Comparison of ENCODE assay signal across 8 mouse cellular contexts in genomic region chr8:126474299-126475187, GRCm38 (mm10). TPM values are rescaled to one million over a fixed set of nuclear protein-coding genes. Genes with fewer than 3 reads are reported as not detected.
DNase-seq lines count a peak whose midpoint lies in the region; ATAC-seq and TF ChIP-seq lines count a peak whose summit lies in the region.

Tarbp1 (minus strand) TSS chr8:126475065.

- intact Hi-C loops in heart, postnatal 14 days (cut with DNase I): no loop called here

- no peak for TF ChIP-seq EP300 in ES-Bruce4 (IDR thresholded peaks at IDR 0.05; ENCODE audit: insufficient read depth, low read depth, low read length)
- TF ChIP-seq EP300 in stomach, postnatal 0 days (optimal IDR thresholded peaks at IDR 0.05): no peak

- H3K4me3 ChIP-seq in ES-Bruce4 (ENCODE audit: low read depth, low read length): peak within 1 kb of the TSS; percentile 84
- peak within 1 kb of the TSS; percentile 98 for H3K4me3 ChIP-seq in forebrain, embryonic 15.5 days
- peak within 1 kb of the TSS; percentile 76 for H3K4me3 ChIP-seq in liver, embryonic 16.5 days (ENCODE audit: low read depth, low read length)
- H3K4me3 ChIP-seq in neural tube, embryonic 12.5 days: peak within 1 kb of the TSS; percentile 76
- H3K4me3 ChIP-seq in stomach, postnatal 0 days (ENCODE audit: low read depth, low read length): peak within 1 kb of the TSS; percentile 83

- no peaks in the 10 kb centered on the region for H3K9me3 ChIP-seq in ES-Bruce4 (replicated peaks; ENCODE audit: control insufficient read depth, insufficient read depth, low read length, poor library complexity, severe bottlenecking)
- no peaks in the 10 kb centered on the region for H3K9me3 ChIP-seq in forebrain, embryonic 15.5 days
- H3K9me3 ChIP-seq in liver, embryonic 16.5 days (replicated peaks; ENCODE audit: control insufficient read depth, low read length): no peaks in the 10 kb centered on the region
- no peaks in the 10 kb centered on the region for H3K9me3 ChIP-seq in neural tube, embryonic 12.5 days
- no peaks in the 10 kb centered on the region for H3K9me3 ChIP-seq in stomach, postnatal 0 days (ENCODE audit: control insufficient read depth, low read length)

- peak; percentile 24 for TF ChIP-seq POLR2A in ES-Bruce4 (IDR thresholded peaks at IDR 0.05; ENCODE audit: insufficient read depth, low read length)

- no peak for TF ChIP-seq CTCF in ES-Bruce4 (IDR thresholded peaks at IDR 0.05; ENCODE audit: low read depth, low read length)
- no peak for TF ChIP-seq CTCF in stomach, postnatal 0 days (IDR thresholded peaks at IDR 0.05; ENCODE audit: low read depth)

- under 1% methylated on average over 119 of the region's 124 CpGs for WGBS in forebrain, embryonic 15.5 days
- under 1% methylated on average over 124 of the region's 124 CpGs for WGBS in large intestine, adult 2 months
- WGBS in liver, embryonic 16.5 days (ENCODE audit: insufficient replicate concordance): under 1% methylated on average over 123 of the region's 124 CpGs
- WGBS in neural tube, embryonic 12.5 days: under 1% methylated on average over 124 of the region's 124 CpGs
- under 1% methylated on average over 117 of the region's 124 CpGs for WGBS in stomach, postnatal 0 days

- H3K4me2 ChIP-seq in forebrain, embryonic 15.5 days (replicated peaks): peak within 1 kb of the TSS; percentile 80
- peak within 1 kb of the TSS; percentile 80 for H3K4me2 ChIP-seq in liver, embryonic 16.5 days (ENCODE audit: low read depth, low read length)
- H3K4me2 ChIP-seq in neural tube, embryonic 12.5 days (replicated peaks): peak within 1 kb of the TSS; percentile 93
- peak within 1 kb of the TSS; percentile 84 for H3K4me2 ChIP-seq in stomach, postnatal 0 days (replicated peaks; ENCODE audit: low read depth)

- peak; percentile 96 for ATAC-seq in forebrain, embryonic 15.5 days (replicated peaks)
- peak; percentile 85 for ATAC-seq in liver, embryonic 16.5 days (ENCODE audit: low read depth)
- ATAC-seq in neural tube, embryonic 12.5 days (ENCODE audit: low FRiP score, low read depth): peak; percentile 93
- ATAC-seq in stomach, postnatal 0 days (ENCODE audit: low FRiP score, low TSS enrichment): peak; percentile 89

- H3K27ac ChIP-seq in ES-Bruce4 (ENCODE audit: insufficient read depth, low read length): no peak within 1 kb of the TSS
- peak within 1 kb of the TSS; percentile 97 for H3K27ac ChIP-seq in forebrain, embryonic 15.5 days (replicated peaks)
- peak within 1 kb of the TSS; percentile 44 for H3K27ac ChIP-seq in liver, embryonic 16.5 days (ENCODE audit: low read length)
- H3K27ac ChIP-seq in neural tube, embryonic 12.5 days: peak within 1 kb of the TSS; percentile 57
- peak within 1 kb of the TSS; percentile 86 for H3K27ac ChIP-seq in stomach, postnatal 0 days (replicated peaks)

- peaks cover 11% of the 10 kb centered on the region for H3K36me3 ChIP-seq in ES-Bruce4 (ENCODE audit: control insufficient read depth, insufficient read depth, low read length, poor library complexity, severe bottlenecking)
- H3K36me3 ChIP-seq in forebrain, embryonic 15.5 days: 0 out of 2 replicates have a peak, but pooled peaks cover 7% of the 10 kb centered on the region
- H3K36me3 ChIP-seq in liver, embryonic 16.5 days (ENCODE audit: control insufficient read depth, insufficient read depth): no peaks in the 10 kb centered on the region
- 0 out of 2 replicates have a peak, but pooled peaks cover 5% of the 10 kb centered on the region for H3K36me3 ChIP-seq in neural tube, embryonic 12.5 days
- H3K36me3 ChIP-seq in stomach, postnatal 0 days (ENCODE audit: control insufficient read depth, insufficient read depth, low read length): no peaks in the 10 kb centered on the region

- peak; percentile 95 for DNase-seq in cerebellum, adult 11 months
- peak; percentile 95 to 96 for DNase-seq in heart, postnatal 14 days
- peak; percentile 39 for DNase-seq in large intestine, adult 2 months (ENCODE audit: low read depth, low spot score)
- peak; percentile 90 for DNase-seq in stomach, postnatal 0 days (ENCODE audit: low spot score)

- peak within 1 kb of the TSS; percentile 78 for H3K9ac ChIP-seq in ES-Bruce4 (ENCODE audit: low read depth, poor library complexity, severe bottlenecking)
- peak within 1 kb of the TSS; percentile 84 for H3K9ac ChIP-seq in forebrain, embryonic 15.5 days (replicated peaks)
- peak within 1 kb of the TSS; percentile 71 for H3K9ac ChIP-seq in liver, embryonic 16.5 days (ENCODE audit: low read depth, low read length)
- H3K9ac ChIP-seq in neural tube, embryonic 12.5 days: peak within 1 kb of the TSS; percentile 67
- peak within 1 kb of the TSS; percentile 78 for H3K9ac ChIP-seq in stomach, postnatal 0 days (ENCODE audit: low read length)

- H3K4me1 ChIP-seq in ES-Bruce4 (ENCODE audit: control insufficient read depth, insufficient read depth, low read length): no peaks in the 10 kb centered on the region
- peaks cover 22% of the 10 kb centered on the region for H3K4me1 ChIP-seq in forebrain, embryonic 15.5 days
- peaks cover 10% of the 10 kb centered on the region for H3K4me1 ChIP-seq in liver, embryonic 16.5 days (ENCODE audit: control insufficient read depth, low read depth, low read length)
- peaks cover 13% of the 10 kb centered on the region for H3K4me1 ChIP-seq in neural tube, embryonic 12.5 days
- H3K4me1 ChIP-seq in stomach, postnatal 0 days (replicated peaks; ENCODE audit: control insufficient read depth, insufficient read depth): 0 out of 2 replicates have a peak, but pooled peaks cover 3% of the 10 kb centered on the region

- H3K27me3 ChIP-seq in ES-Bruce4 (ENCODE audit: control insufficient read depth, insufficient read depth, low read length, poor library complexity, severe bottlenecking): no peaks in the 10 kb centered on the region
- H3K27me3 ChIP-seq in forebrain, embryonic 15.5 days: no peaks in the 10 kb centered on the region
- peaks cover 3% of the 10 kb centered on the region for H3K27me3 ChIP-seq in liver, embryonic 16.5 days (ENCODE audit: control insufficient read depth, insufficient read depth, low read depth, low read length)
- H3K27me3 ChIP-seq in neural tube, embryonic 12.5 days (replicated peaks): no peaks in the 10 kb centered on the region
- H3K27me3 ChIP-seq in stomach, postnatal 0 days (ENCODE audit: control insufficient read depth, insufficient read depth, low read length): no peaks in the 10 kb centered on the region

RNA-seq across cellular contexts. Expression of gene Tarbp1, which starts in this region (rescaled TPM):
- polyA plus RNA-seq in ES-Bruce4 (2011; ENCODE audit: insufficient read depth, insufficient read length, low read depth, missing spikeins): 12.9 and 13.8 TPM in 2 replicates
- polyA plus RNA-seq in forebrain, embryonic 15.5 days (2015; fragmentation: Nextera tagmentation; extraction: Ambion mirVana): 1.6 and 1.9 TPM in 2 replicates
- total RNA-seq in heart, postnatal 14 days (2021): 1 to 10 TPM; 5.6 to 5.7 TPM
- polyA plus RNA-seq in large intestine, adult 2 months (2012; rRNA removed): 1.7 and 3.0 TPM in 2 replicates
- polyA plus RNA-seq in liver, embryonic 16.5 days (2015; fragmentation: Nextera tagmentation; extraction: Ambion mirVana): 1.1 and 1.3 TPM in 2 replicates
- polyA plus RNA-seq in neural tube, embryonic 12.5 days (2016; fragmentation: Nextera tagmentation; extraction: Ambion mirVana): 2.0 and 2.3 TPM in 2 replicates
- 1.1 and 1.2 TPM in 2 replicates for polyA plus RNA-seq in stomach, postnatal 0 days (2015; fragmentation: Nextera tagmentation; extraction: Ambion mirVana)

Comparison
In these comparisons a context has a peak if more than half of its experiments do, and no peak if none do; other contexts are left out.
1. DNase-seq: peak in every context shown above with its lines; median percentile 96 in heart, postnatal 14 days; 95 in cerebellum, adult 11 months; 90 in stomach, postnatal 0 days; 39 in large intestine, adult 2 months.